In the genomic region with DNA sequence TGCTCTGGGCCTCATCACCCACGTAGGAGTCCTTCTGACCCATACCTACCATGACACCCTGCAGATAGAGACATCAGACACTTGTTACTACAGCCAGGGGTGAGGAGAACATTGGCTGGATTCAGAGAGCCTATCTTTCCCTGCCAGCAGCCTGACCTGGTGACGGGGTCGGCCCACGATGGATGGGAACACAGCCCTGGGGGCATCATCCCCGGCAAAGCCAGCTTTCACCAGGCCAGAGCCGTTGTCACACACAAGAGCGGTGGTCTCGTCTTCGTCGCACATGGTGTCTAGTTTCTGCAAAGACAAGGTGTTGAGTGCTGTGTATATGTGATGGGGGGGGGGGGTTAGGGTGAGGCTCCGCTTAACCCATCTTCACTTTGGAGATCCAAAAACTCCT, we compare ENCODE assay signal across 15 mouse cellular contexts. TPM values are rescaled to one million over a fixed set of nuclear protein-coding genes. Genes with fewer than 3 reads are reported as not detected.
A peak's percentile ranks its signal among the peaks of the same experiment; 100 is the strongest.
DNase-seq lines count a peak whose midpoint lies in the region; ATAC-seq lines count a peak whose summit lies in the region.
"Had no signal": no experiment of that assay in that cellular context is flagged by ENCODE, and none has a peak within 500 bp of the region (broad histone marks: within the 10 kb centered on the region; RNA-seq: fewer than 3 reads in every experiment).

No protein-coding gene starts in this region.

- H3K27me3 ChIP-seq in heart, embryonic 10.5 days (ENCODE audit: insufficient read depth, poor library complexity, severe bottlenecking): peaks cover 70% of the 10 kb centered on the region
- peaks cover 61% of the 10 kb centered on the region for H3K27me3 ChIP-seq in hindbrain, embryonic 14.5 days (ENCODE audit: control insufficient read depth, insufficient read depth, low read length)
- H3K27me3 ChIP-seq in hindbrain, embryonic 12.5 days: peaks cover 87% of the 10 kb centered on the region
- peaks cover 54% of the 10 kb centered on the region for H3K27me3 ChIP-seq in forebrain, embryonic 14.5 days (replicated peaks; ENCODE audit: control insufficient read depth, insufficient read depth, low read length)

- no peak overlapping the region for H3K27ac ChIP-seq in heart, embryonic 10.5 days
- H3K27ac ChIP-seq in hindbrain, embryonic 14.5 days: no peak overlapping the region
- H3K27ac ChIP-seq in hindbrain, embryonic 12.5 days: no peak overlapping the region
- H3K27ac ChIP-seq in forebrain, embryonic 14.5 days (ENCODE audit: low read depth, low read length): no peak overlapping the region
- H3K27ac ChIP-seq: embryonic facial prominence, embryonic 12.5 days; forebrain, embryonic 12.5 days; heart, adult 2 months had no signal

- no peak overlapping the region for H3K9ac ChIP-seq in hindbrain, embryonic 14.5 days
- no peak overlapping the region for H3K9ac ChIP-seq in hindbrain, embryonic 12.5 days
- H3K9ac ChIP-seq in forebrain, embryonic 14.5 days (ENCODE audit: low read length): no peak overlapping the region
- H3K9ac ChIP-seq: embryonic facial prominence, embryonic 12.5 days had no signal

- ATAC-seq in hindbrain, embryonic 14.5 days (ENCODE audit: low FRiP score): no peak
- ATAC-seq in hindbrain, embryonic 12.5 days (ENCODE audit: low FRiP score): no peak
- ATAC-seq in forebrain, embryonic 14.5 days: no peak

- WGBS in heart, embryonic 10.5 days: 63% methylated on average over 11 of the region's 11 CpGs
- WGBS in hindbrain, embryonic 14.5 days: 83% methylated on average over 11 of the region's 11 CpGs
- 87% methylated on average over 11 of the region's 11 CpGs for WGBS in hindbrain, embryonic 12.5 days
- 72% methylated on average over 11 of the region's 11 CpGs for WGBS in forebrain, embryonic 14.5 days

- DNase-seq in cerebellum, adult 9-11 months: peak; percentile 59
- DNase-seq in cerebellum, adult 8-10 months: no peak
- no peak for DNase-seq in heart, embryonic 10.5 days (ENCODE audit: low spot score)
- DNase-seq in heart, adult 11 months: no peak
- DNase-seq in hindbrain, embryonic 14.5 days (ENCODE audit: low spot score): no peak
- DNase-seq in gastrocnemius, postnatal 14 days: peak; percentile 38
- DNase-seq in forebrain, embryonic 14.5 days (ENCODE audit: low spot score): no peak
- DNase-seq: adrenal gland, postnatal 10 days; heart, adult 2 months; kidney, adult 11 months; kidney, adult 9 months had no signal

- peaks cover 43% of the 10 kb centered on the region for H3K4me1 ChIP-seq in heart, embryonic 10.5 days
- H3K4me1 ChIP-seq in hindbrain, embryonic 14.5 days (replicated peaks; ENCODE audit: control insufficient read depth, insufficient read depth, low read length): peaks cover 15% of the 10 kb centered on the region
- H3K4me1 ChIP-seq in hindbrain, embryonic 12.5 days: peaks cover 20% of the 10 kb centered on the region
- H3K4me1 ChIP-seq in forebrain, embryonic 14.5 days (ENCODE audit: control insufficient read depth, insufficient read depth, low read length): peaks cover 8% of the 10 kb centered on the region

- H3K4me3 ChIP-seq in heart, embryonic 10.5 days: peak overlapping the region; percentile 45
- H3K4me3 ChIP-seq in hindbrain, embryonic 14.5 days (replicated peaks; ENCODE audit: low read length): no peak overlapping the region
- H3K4me3 ChIP-seq in hindbrain, embryonic 12.5 days: no peak overlapping the region
- H3K4me3 ChIP-seq in forebrain, embryonic 14.5 days (ENCODE audit: low read depth, low read length): no peak overlapping the region
- H3K4me3 ChIP-seq: heart, adult 2 months had no signal

- intact Hi-C loops in gastrocnemius, postnatal 14 days (cut with DNase I; ENCODE audit: low total_unique reads): no loop called here

- H3K9me3 ChIP-seq in heart, embryonic 10.5 days: no peaks in the 10 kb centered on the region
- H3K9me3 ChIP-seq in hindbrain, embryonic 14.5 days (ENCODE audit: control insufficient read depth, low read length): no peaks in the 10 kb centered on the region
- no peaks in the 10 kb centered on the region for H3K9me3 ChIP-seq in hindbrain, embryonic 12.5 days (replicated peaks)
- no peaks in the 10 kb centered on the region for H3K9me3 ChIP-seq in forebrain, embryonic 14.5 days (replicated peaks; ENCODE audit: control insufficient read depth, low read length)
- H3K9me3 ChIP-seq: embryonic facial prominence, embryonic 12.5 days; forebrain, embryonic 12.5 days had no signal

- peak overlapping the region; percentile 80; the same call in 1 of the 2 replicates for H3K4me2 ChIP-seq in hindbrain, embryonic 14.5 days (replicated peaks)
- H3K4me2 ChIP-seq in hindbrain, embryonic 12.5 days (replicated peaks): no peak overlapping the region
- no peak overlapping the region for H3K4me2 ChIP-seq in forebrain, embryonic 14.5 days (ENCODE audit: low read length)

- H3K36me3 ChIP-seq in heart, embryonic 10.5 days: peaks cover 6% of the 10 kb centered on the region; the same call in 1 of the 2 replicates
- no peaks in the 10 kb centered on the region for H3K36me3 ChIP-seq in hindbrain, embryonic 14.5 days (replicated peaks; ENCODE audit: control insufficient read depth, insufficient read depth)
- no peaks in the 10 kb centered on the region for H3K36me3 ChIP-seq in hindbrain, embryonic 12.5 days
- H3K36me3 ChIP-seq in forebrain, embryonic 14.5 days (ENCODE audit: control insufficient read depth, insufficient read depth, low read length): no peaks in the 10 kb centered on the region
- H3K36me3 ChIP-seq: forebrain, embryonic 12.5 days had no signal

RNA-seq across cellular contexts. Expression of a gene that starts 1.1 kb away (rescaled TPM):
- polyA plus RNA-seq in heart, embryonic 10.5 days (2016; fragmentation: Nextera tagmentation; extraction: Ambion mirVana): 630 and 944 TPM in 2 replicates
- polyA plus RNA-seq in hindbrain, embryonic 14.5 days (2014; fragmentation: Nextera tagmentation; extraction: Ambion mirVana): 5.3 and 6.6 TPM in 2 replicates
- polyA plus RNA-seq in hindbrain, embryonic 12.5 days (2016; fragmentation: Nextera tagmentation; extraction: Ambion mirVana): 9.8 and 47.5 TPM in 2 replicates
- over 10,000 TPM; 58,912 to 62,167 TPM for total RNA-seq in gastrocnemius, postnatal 14 days (2021)
- polyA plus RNA-seq in forebrain, embryonic 14.5 days (2014; fragmentation: Nextera tagmentation; extraction: Ambion mirVana): 3.4 and 4.4 TPM in 2 replicates
- total RNA-seq: common myeloid progenitor, adult 5-6 weeks had no signal

RNA-seq across cellular contexts. Expression of a gene that starts 33.4 kb away (rescaled TPM):
- 3.7 and 4.0 TPM in 2 replicates for polyA plus RNA-seq in heart, embryonic 10.5 days (2016; fragmentation: Nextera tagmentation; extraction: Ambion mirVana)
- polyA plus RNA-seq in hindbrain, embryonic 14.5 days (2014; fragmentation: Nextera tagmentation; extraction: Ambion mirVana): 5.0 TPM in 2 replicates
- polyA plus RNA-seq in hindbrain, embryonic 12.5 days (2016; fragmentation: Nextera tagmentation; extraction: Ambion mirVana): 6.8 and 8.0 TPM in 2 replicates
- total RNA-seq in gastrocnemius, postnatal 14 days (2021): 1 to 10 TPM; 1.1 to 1.8 TPM
- 5.2 and 6.7 TPM in 2 replicates for polyA plus RNA-seq in forebrain, embryonic 14.5 days (2014; fragmentation: Nextera tagmentation; extraction: Ambion mirVana)

RNA-seq across cellular contexts. Expression of a gene that starts 55.7 kb away (rescaled TPM):
- 34.1 and 37.8 TPM in 2 replicates for polyA plus RNA-seq in heart, embryonic 10.5 days (2016; fragmentation: Nextera tagmentation; extraction: Ambion mirVana)
- 26.5 and 26.8 TPM in 2 replicates for polyA plus RNA-seq in hindbrain, embryonic 14.5 days (2014; fragmentation: Nextera tagmentation; extraction: Ambion mirVana)
- 39.2 and 42.1 TPM in 2 replicates for polyA plus RNA-seq in hindbrain, embryonic 12.5 days (2016; fragmentation: Nextera tagmentation; extraction: Ambion mirVana)
- total RNA-seq in gastrocnemius, postnatal 14 days (2021): 1 to 10 TPM; 9.8 to 9.9 TPM
- polyA plus RNA-seq in forebrain, embryonic 14.5 days (2014; fragmentation: Nextera tagmentation; extraction: Ambion mirVana): 34.3 and 35.3 TPM in 2 replicates

Comparison
In these comparisons a context has a peak if more than half of its experiments do, and no peak if none do; other contexts are left out.
1. DNase-seq: peak in cerebellum, adult 9-11 months (single experiment) and gastrocnemius, postnatal 14 days (single experiment); none in cerebellum, adult 8-10 months (single experiment), heart, embryonic 10.5 days (single experiment), heart, adult 11 months (single experiment), hindbrain, embryonic 14.5 days (single experiment) and forebrain, embryonic 14.5 days (single experiment).
2. RNA of a gene that starts 1.1 kb away (polyA plus RNA-seq): 630 to 944 TPM in heart, embryonic 10.5 days; 9.8 to 47.5 TPM in hindbrain, embryonic 12.5 days, 5.3 to 6.6 TPM in hindbrain, embryonic 14.5 days and 3.4 to 4.4 TPM in forebrain, embryonic 14.5 days; every median in the first group is over 10 times any median in the second.